Mouse (Mus musculus): ENCODE data around the gene Nmrk1.

DNA sequence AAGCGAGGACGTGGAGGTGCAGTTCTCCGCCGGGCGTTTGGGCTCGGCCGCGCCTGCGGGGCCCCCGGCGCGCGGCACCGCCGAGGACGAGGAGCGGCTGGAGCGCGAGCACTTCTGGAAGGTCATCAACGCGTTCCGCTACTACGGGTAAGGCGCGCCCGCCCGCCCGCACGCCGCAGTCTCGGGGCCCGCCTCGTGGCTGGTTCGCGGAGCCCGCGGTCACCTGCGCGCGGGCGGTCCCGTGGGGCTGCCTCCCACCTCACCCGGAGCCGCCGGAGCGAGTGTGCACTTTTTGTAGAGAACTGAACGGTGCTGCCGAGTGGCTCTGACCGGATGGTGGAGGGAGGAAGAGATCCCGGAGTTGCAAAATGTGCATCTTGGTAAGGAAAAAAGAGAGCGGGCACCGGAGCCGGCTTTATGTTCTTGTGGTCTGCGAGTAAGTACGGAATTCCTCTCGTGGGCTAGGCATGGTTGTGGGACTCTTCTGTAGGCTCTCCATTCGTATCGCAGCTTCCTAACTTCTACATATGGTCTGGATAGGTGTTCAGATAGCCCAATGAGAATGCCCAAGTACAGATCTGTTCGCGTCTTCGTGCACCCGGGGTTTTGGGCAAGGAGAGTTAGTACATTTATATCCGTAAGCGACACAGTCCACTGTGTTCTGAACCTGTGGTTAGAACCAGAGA is 39.4 kb downstream of the Nmrk1 start:
- TF ChIP-seq CTCF (IDR thresholded peaks at IDR 0.05; ENCODE audit: extremely low read depth, insufficient read depth, low read length) (no peak), POLR2A (IDR thresholded peaks at IDR 0.05; ENCODE audit: extremely low read depth, insufficient read depth, low read length) (no peak)
